Mouse (Mus musculus): ENCODE measurements around the gene Asb3. TPM values are rescaled to one million over a fixed set of nuclear protein-coding genes. Genes with fewer than 3 reads are reported as not detected.

The Asb3 gene
- polyA plus RNA-seq (2014; fragmentation: Nextera tagmentation; extraction: Ambion mirVana), result 31.2 and 31.9 TPM in 2 replicates

DNA sequence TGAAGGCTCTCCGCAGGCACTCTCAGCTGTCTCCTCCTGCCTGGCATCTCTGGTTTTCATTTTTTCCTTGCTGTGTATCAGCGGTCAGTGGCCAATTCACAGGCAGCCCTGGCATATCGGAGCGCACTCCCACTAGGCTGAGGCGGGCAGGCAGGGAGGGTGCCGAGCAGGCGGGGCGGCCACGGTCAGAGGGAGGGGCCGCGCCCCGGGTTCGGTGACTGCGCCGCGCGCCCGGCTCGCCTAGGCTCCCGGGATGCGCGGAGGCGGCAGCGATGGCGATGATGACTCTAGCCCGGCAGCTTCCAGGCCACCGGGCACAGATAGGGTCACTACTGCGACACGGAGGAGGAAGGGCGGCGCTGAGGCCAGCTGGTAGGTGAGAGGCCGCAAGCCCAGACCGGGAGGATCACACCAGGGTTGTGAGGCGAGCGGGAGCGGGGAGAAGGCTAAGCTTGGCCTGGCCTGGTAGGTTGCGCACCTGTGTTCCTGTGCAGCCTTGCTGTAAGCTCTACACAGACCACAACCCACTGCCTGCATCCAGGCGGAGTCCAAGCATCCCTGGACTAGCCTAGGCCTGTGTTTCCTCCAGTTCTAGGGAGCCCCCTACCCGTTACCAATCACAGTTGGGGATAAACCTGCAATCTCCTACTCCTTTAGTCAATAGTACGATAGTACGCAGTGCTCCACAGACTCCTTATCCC, at the start of gene Asb3, which contains the start of gene Gpr75:
TSS of gene Asb3 (plus strand) at position 246 of the 701 bp plus-strand sequence.
TSS of gene Gpr75 (plus strand) at position 188 of the 701 bp plus-strand sequence.
- ATAC-seq (ENCODE audit: insufficient number of reproducible peaks, low FRiP score, low TSS enrichment, low read depth), result peak; percentile 86
- peak; percentile 67 for DNase-seq (ENCODE audit: low spot score)
- Histone ChIP-seq H3K27me3 (ENCODE audit: control insufficient read depth, insufficient read depth, low read length) (no peaks in the 10 kb centered on the region), H3K4me1 (ENCODE audit: control insufficient read depth, insufficient read depth, low read length) (no peaks in the 10 kb centered on the region), H3K4me2 (ENCODE audit: low read depth, severe bottlenecking) (peak within 1 kb of the TSS; percentile 88), H3K9ac (ENCODE audit: low read length) (peak within 1 kb of the TSS; percentile 48; the same call in 1 of the 2 replicates), H3K4me3 (ENCODE audit: low read depth, low read length) (peak within 1 kb of the TSS; percentile 42), H3K36me3 (ENCODE audit: control insufficient read depth, insufficient read depth, low read length) (no peaks in the 10 kb centered on the region), H3K9me3 (ENCODE audit: control insufficient read depth, low read length) (no peaks in the 10 kb centered on the region), H3K27ac (replicated peaks; ENCODE audit: low read depth, low read length) (no peak within 1 kb of the TSS)
- WGBS, result 4% methylated on average over 41 of the region's 41 CpGs

DNA sequence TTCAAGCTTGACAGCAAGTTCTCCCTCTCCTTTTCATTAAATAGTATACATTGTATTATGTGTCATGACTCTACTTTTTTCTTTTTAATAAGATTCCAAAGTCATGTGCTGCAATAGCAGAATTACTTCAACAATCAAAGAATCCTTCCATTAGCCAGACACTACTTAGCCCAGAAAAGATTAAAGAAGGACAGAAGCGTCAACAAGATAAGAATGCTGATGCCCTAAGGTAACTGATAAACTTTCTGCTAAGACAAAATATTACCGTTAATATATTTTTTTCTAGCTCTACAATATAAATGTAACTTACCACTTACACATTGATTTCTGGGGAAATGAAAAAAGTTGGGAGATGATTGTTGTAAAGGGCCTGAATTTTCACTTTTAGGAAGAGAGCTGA, 46.4 kb upstream of the Asb3 start:
- H3K27ac ChIP-seq (replicated peaks; ENCODE audit: low read depth, low read length), result no peak overlapping the region
- DNase-seq (ENCODE audit: low spot score) (no peak), ATAC-seq (ENCODE audit: insufficient number of reproducible peaks, low FRiP score, low TSS enrichment, low read depth) (no peak)
- H3K9ac ChIP-seq (ENCODE audit: low read length), result no peak overlapping the region
- no peaks in the 10 kb centered on the region for H3K4me1 ChIP-seq (ENCODE audit: control insufficient read depth, insufficient read depth, low read length)
- no peaks in the 10 kb centered on the region for H3K27me3 ChIP-seq (ENCODE audit: control insufficient read depth, insufficient read depth, low read length)
- H3K4me2 ChIP-seq (ENCODE audit: low read depth, severe bottlenecking), result no peak overlapping the region
- H3K9me3 ChIP-seq (ENCODE audit: control insufficient read depth, low read length), result no peaks in the 10 kb centered on the region
- WGBS, result 99% methylated on average over 2 of the region's 2 CpGs
- H3K36me3 ChIP-seq (ENCODE audit: control insufficient read depth, insufficient read depth, low read length), result peaks cover 3% of the 10 kb centered on the region; the same call in 1 of the 2 replicates
- H3K4me3 ChIP-seq (ENCODE audit: low read depth, low read length), result no peak overlapping the region

DNA sequence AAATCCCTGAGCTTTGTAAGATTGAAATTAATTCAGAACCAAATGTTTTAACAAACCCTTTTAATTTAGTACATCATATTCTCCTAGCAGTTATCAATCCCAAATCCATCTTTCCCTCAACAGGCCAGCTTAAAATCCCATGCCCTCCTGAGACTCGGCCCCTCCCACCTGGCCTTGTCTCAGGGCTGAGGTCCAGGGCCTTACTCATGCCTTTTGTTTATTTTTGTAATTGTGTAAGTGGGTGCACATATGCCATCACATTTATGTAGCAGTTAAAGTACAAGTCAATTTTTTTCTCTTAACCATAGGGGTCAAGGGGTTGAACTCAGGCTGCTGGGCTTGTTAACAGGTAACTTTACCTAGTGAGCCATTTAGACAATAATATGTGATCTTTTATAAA, 40.9 kb upstream of the Asb3 start:
- peaks cover 4% of the 10 kb centered on the region; the same call in 1 of the 2 replicates for H3K36me3 ChIP-seq (ENCODE audit: control insufficient read depth, insufficient read depth, low read length)
- H3K9ac ChIP-seq (ENCODE audit: low read length), result no peak overlapping the region
- H3K4me1 ChIP-seq (ENCODE audit: control insufficient read depth, insufficient read depth, low read length), result no peaks in the 10 kb centered on the region
- no peaks in the 10 kb centered on the region for H3K27me3 ChIP-seq (ENCODE audit: control insufficient read depth, insufficient read depth, low read length)
- no peak overlapping the region for H3K27ac ChIP-seq (replicated peaks; ENCODE audit: low read depth, low read length)
- WGBS, result 92% methylated on average over 1 of the region's 1 CpGs
- no peaks in the 10 kb centered on the region for H3K9me3 ChIP-seq (ENCODE audit: control insufficient read depth, low read length)
- H3K4me2 ChIP-seq (ENCODE audit: low read depth, severe bottlenecking), result no peak overlapping the region
- no peak for ATAC-seq (ENCODE audit: insufficient number of reproducible peaks, low FRiP score, low TSS enrichment, low read depth)
- no peak overlapping the region for H3K4me3 ChIP-seq (ENCODE audit: low read depth, low read length)
- no peak for DNase-seq (ENCODE audit: low spot score)

DNA sequence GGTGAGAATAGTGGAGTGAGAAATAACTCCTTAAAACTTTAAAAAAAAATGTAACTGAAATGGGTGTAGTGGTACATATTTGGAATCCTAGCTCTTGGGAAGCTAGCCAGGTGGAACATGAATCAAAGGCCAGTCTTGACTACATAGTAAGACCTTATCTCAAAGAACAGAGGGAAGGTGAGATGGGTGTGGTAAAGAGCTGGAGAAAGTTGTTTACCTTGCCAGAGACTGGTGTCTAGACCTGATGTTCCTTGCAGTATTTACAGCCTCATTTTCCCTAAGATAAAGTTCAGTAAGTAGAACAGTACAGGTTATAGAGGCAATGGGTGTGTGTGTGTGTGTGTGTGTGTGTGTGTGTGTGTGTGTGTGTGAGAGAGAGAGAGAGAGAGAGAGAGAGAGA, 12.8 kb upstream of the Asb3 start:
- no peak overlapping the region for H3K4me2 ChIP-seq (ENCODE audit: low read depth, severe bottlenecking)
- peaks cover 5% of the 10 kb centered on the region; the same call in 1 of the 2 replicates for H3K36me3 ChIP-seq (ENCODE audit: control insufficient read depth, insufficient read depth, low read length)
- H3K27me3 ChIP-seq (ENCODE audit: control insufficient read depth, insufficient read depth, low read length), result no peaks in the 10 kb centered on the region
- H3K27ac ChIP-seq (replicated peaks; ENCODE audit: low read depth, low read length), result no peak overlapping the region
- no peaks in the 10 kb centered on the region for H3K4me1 ChIP-seq (ENCODE audit: control insufficient read depth, insufficient read depth, low read length)
- H3K9ac ChIP-seq (ENCODE audit: low read length), result no peak overlapping the region
- no peaks in the 10 kb centered on the region for H3K9me3 ChIP-seq (ENCODE audit: control insufficient read depth, low read length)
- no peak overlapping the region for H3K4me3 ChIP-seq (ENCODE audit: low read depth, low read length)
- DNase-seq (ENCODE audit: low spot score), result no peak
- ATAC-seq (ENCODE audit: insufficient number of reproducible peaks, low FRiP score, low TSS enrichment, low read depth), result no peak

DNA sequence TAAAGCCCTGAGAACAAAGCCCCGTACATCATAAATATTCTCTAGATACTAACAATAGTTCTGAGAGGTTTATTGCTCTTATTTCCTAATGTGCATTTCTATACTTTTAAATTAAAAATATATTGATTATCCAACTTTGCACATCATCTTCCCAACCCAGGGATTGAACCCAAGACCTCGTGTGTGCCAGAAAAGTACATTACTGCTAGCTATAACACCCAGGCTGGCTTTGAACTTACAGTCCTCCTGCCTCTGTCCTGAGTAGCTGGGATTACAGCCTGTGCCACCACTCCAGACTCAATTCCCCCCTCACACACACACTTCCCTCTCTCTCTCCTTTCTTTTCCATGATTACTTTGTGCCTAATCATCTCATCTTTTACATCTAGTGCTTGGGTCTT, 2.9 kb downstream of the Asb3 start:
- DNase-seq (ENCODE audit: low spot score) (no peak), ATAC-seq (ENCODE audit: insufficient number of reproducible peaks, low FRiP score, low TSS enrichment, low read depth) (no peak)
- Histone ChIP-seq H3K27me3 (ENCODE audit: control insufficient read depth, insufficient read depth, low read length) (no peaks in the 10 kb centered on the region), H3K27ac (replicated peaks; ENCODE audit: low read depth, low read length) (no peak overlapping the region), H3K4me2 (ENCODE audit: low read depth, severe bottlenecking) (no peak overlapping the region), H3K9me3 (ENCODE audit: control insufficient read depth, low read length) (no peaks in the 10 kb centered on the region), H3K4me1 (ENCODE audit: control insufficient read depth, insufficient read depth, low read length) (no peaks in the 10 kb centered on the region), H3K4me3 (ENCODE audit: low read depth, low read length) (no peak overlapping the region), H3K9ac (ENCODE audit: low read length) (no peak overlapping the region), H3K36me3 (ENCODE audit: control insufficient read depth, insufficient read depth, low read length) (no peaks in the 10 kb centered on the region)
- 85% methylated on average over 2 of the region's 2 CpGs for WGBS

DNA sequence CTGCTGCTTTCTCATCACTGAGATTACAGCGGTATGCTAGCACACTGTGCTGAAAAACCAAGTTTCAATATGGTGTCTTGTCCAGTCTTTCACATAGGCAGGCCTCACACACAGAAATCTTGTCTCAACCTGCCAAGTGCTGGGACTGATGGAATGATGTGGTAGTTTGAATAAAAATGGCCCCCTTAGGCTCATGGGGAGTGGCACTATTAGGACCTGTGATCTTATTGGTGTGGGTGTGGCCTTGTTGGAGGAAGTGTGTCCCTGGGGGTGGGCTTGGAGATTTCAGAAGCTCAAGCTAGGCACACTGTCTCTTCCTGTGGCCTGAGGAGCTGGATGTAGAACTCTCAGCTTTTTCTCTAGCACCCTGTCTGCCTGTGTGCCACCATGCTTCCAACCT, 11.0 kb downstream of the Asb3 start:
- H3K9ac ChIP-seq (ENCODE audit: low read length), result no peak overlapping the region
- no peak overlapping the region for H3K4me3 ChIP-seq (ENCODE audit: low read depth, low read length)
- no peaks in the 10 kb centered on the region for H3K27me3 ChIP-seq (ENCODE audit: control insufficient read depth, insufficient read depth, low read length)
- H3K36me3 ChIP-seq (ENCODE audit: control insufficient read depth, insufficient read depth, low read length), result no peaks in the 10 kb centered on the region
- no peak overlapping the region for H3K27ac ChIP-seq (replicated peaks; ENCODE audit: low read depth, low read length)
- no peak overlapping the region for H3K4me2 ChIP-seq (ENCODE audit: low read depth, severe bottlenecking)
- 87% methylated on average over 1 of the region's 1 CpGs for WGBS
- ATAC-seq (ENCODE audit: insufficient number of reproducible peaks, low FRiP score, low TSS enrichment, low read depth) (no peak), DNase-seq (ENCODE audit: low spot score) (no peak)
- H3K4me1 ChIP-seq (ENCODE audit: control insufficient read depth, insufficient read depth, low read length), result no peaks in the 10 kb centered on the region
- H3K9me3 ChIP-seq (ENCODE audit: control insufficient read depth, low read length), result no peaks in the 10 kb centered on the region

DNA sequence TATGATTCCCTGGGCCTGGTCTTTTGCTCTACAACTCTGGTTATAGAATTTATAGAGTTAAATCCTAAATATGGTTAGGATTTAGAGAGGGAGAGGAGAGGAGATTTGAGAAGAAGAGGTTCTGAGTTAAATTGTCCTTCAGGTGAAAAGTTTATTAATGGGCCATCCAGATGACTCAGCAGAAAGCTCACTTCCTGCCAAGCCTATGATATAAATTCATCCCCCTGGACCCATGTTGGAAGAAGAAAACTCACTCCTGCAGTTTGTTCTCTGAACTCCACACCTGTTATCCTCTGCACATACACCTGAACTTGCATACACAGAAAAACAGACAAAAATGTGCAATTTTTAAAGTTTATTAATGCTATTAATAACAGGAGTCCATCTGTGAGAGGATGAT, 14.1 kb downstream of the Asb3 start:
- Histone ChIP-seq H3K9ac (ENCODE audit: low read length) (no peak overlapping the region), H3K4me2 (ENCODE audit: low read depth, severe bottlenecking) (no peak overlapping the region), H3K4me3 (ENCODE audit: low read depth, low read length) (no peak overlapping the region), H3K36me3 (ENCODE audit: control insufficient read depth, insufficient read depth, low read length) (no peaks in the 10 kb centered on the region), H3K4me1 (ENCODE audit: control insufficient read depth, insufficient read depth, low read length) (no peaks in the 10 kb centered on the region), H3K27me3 (ENCODE audit: control insufficient read depth, insufficient read depth, low read length) (no peaks in the 10 kb centered on the region), H3K27ac (replicated peaks; ENCODE audit: low read depth, low read length) (no peak overlapping the region), H3K9me3 (ENCODE audit: control insufficient read depth, low read length) (no peaks in the 10 kb centered on the region)
- DNase-seq (ENCODE audit: low spot score) (no peak), ATAC-seq (ENCODE audit: insufficient number of reproducible peaks, low FRiP score, low TSS enrichment, low read depth) (no peak)

DNA sequence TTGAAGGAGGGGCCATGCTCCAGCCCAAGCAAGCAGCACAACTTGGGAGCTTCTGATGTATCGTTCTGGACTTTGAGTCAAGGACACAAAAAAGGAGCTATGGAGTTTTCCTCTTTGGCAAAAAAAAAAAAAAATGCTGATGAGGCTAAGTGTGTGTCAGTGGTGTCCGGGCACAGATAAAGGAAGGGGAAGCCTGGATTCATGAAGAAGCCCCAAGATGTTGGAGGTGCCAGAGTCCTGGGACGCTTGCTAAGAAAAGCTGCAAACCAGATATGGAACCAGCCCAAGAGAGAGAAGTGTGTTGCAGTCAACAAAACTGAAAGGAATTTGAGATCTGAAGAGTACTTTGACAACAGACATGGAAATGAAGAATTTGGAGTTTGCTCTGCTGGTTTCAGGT, 27.1 kb downstream of the Asb3 start:
- no peak overlapping the region for H3K4me2 ChIP-seq (ENCODE audit: low read depth, severe bottlenecking)
- no peak for DNase-seq (ENCODE audit: low spot score)
- H3K27ac ChIP-seq (replicated peaks; ENCODE audit: low read depth, low read length), result no peak overlapping the region
- 93% methylated on average over 3 of the region's 3 CpGs for WGBS
- no peaks in the 10 kb centered on the region for H3K4me1 ChIP-seq (ENCODE audit: control insufficient read depth, insufficient read depth, low read length)
- H3K27me3 ChIP-seq (ENCODE audit: control insufficient read depth, insufficient read depth, low read length), result no peaks in the 10 kb centered on the region
- no peaks in the 10 kb centered on the region for H3K36me3 ChIP-seq (ENCODE audit: control insufficient read depth, insufficient read depth, low read length)
- no peaks in the 10 kb centered on the region for H3K9me3 ChIP-seq (ENCODE audit: control insufficient read depth, low read length)
- no peak overlapping the region for H3K9ac ChIP-seq (ENCODE audit: low read length)
- no peak overlapping the region for H3K4me3 ChIP-seq (ENCODE audit: low read depth, low read length)
- no peak for ATAC-seq (ENCODE audit: insufficient number of reproducible peaks, low FRiP score, low TSS enrichment, low read depth)

DNA sequence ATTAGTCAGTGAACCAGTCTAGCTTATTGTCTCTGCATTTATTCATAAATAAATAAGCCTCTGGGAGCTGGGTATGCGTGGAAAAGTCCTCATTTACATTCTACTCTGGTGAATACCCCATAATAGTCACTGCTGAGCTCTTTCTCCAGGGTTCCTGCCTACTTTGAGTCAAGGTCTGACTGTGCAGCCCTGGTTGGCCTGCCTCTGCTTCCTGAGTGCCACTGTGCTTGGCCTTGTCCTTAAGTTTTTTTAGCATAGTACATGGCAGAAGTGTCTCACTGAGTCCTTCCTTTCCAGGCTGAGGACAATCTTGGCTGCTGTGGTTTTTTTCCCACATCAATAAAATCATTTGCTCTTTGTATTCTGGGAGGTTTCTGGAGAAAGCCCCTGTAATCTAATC, 35.4 kb downstream of the Asb3 start:
- WGBS, result 82% methylated on average over 1 of the region's 1 CpGs
- Histone ChIP-seq H3K9ac (ENCODE audit: low read length) (no peak overlapping the region), H3K4me3 (ENCODE audit: low read depth, low read length) (no peak overlapping the region), H3K9me3 (ENCODE audit: control insufficient read depth, low read length) (no peaks in the 10 kb centered on the region), H3K27ac (replicated peaks; ENCODE audit: low read depth, low read length) (no peak overlapping the region), H3K27me3 (ENCODE audit: control insufficient read depth, insufficient read depth, low read length) (no peaks in the 10 kb centered on the region), H3K4me2 (ENCODE audit: low read depth, severe bottlenecking) (no peak overlapping the region), H3K36me3 (ENCODE audit: control insufficient read depth, insufficient read depth, low read length) (peaks cover 3% of the 10 kb centered on the region; the same call in 1 of the 2 replicates), H3K4me1 (ENCODE audit: control insufficient read depth, insufficient read depth, low read length) (no peaks in the 10 kb centered on the region)
- ATAC-seq (ENCODE audit: insufficient number of reproducible peaks, low FRiP score, low TSS enrichment, low read depth) (no peak), DNase-seq (ENCODE audit: low spot score) (no peak)

Measured in limb, embryonic 11.5 days (tissue).